Mouse (Mus musculus): ENCODE measurements around the gene Nt5dc2. TPM values are rescaled to one million over a fixed set of nuclear protein-coding genes. Genes with fewer than 3 reads are reported as not detected.
A peak's percentile ranks its signal among the peaks of the same experiment; 100 is the strongest.

Nt5dc2 gene
- polyA plus RNA-seq, 1 experiment from 2014 or later, result 277 TPM

DNA sequence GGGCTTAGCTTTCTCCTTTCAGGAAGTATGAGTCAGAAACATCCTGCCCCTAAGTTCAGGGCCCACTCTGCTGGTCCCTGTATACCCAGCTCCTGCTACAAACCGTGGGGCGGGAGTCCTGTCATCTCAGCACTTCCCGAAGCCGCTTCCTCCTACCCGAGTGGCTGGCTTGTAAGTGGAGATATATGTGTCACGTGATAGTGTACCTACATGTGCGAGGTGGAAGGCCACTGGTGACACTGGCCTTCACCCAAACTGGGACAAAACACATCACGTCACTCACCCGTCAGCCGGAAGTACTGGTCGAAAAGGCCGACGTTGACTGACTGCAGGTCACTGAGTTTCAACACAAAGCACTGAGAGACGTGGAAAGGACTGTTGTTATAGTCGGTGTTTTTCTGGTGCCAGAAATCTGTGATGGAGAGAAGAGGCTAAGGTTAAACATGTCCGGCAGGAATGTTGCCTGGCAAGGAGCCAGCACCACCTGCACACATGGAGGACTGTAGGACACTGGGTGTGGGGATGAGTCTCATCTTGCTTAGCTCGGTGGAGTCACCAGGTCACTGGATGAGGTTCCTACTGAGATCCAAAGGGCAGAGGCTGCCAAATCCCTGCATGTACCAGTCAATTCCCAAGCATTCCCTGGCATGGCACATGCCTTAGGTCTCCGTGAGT lies 42.1 kb downstream of the Nt5dc2 start:
- no peak overlapping the region for H3K27ac ChIP-seq
- H3K4me2 ChIP-seq (replicated peaks), result no peak overlapping the region
- no peak overlapping the region for H3K4me3 ChIP-seq (replicated peaks; ENCODE audit: low read length)
- WGBS, result 88% methylated on average over 18 of the region's 18 CpGs
- H3K9ac ChIP-seq, result no peak overlapping the region
- H3K27me3 ChIP-seq (ENCODE audit: control insufficient read depth, insufficient read depth, low read length), result no peaks in the 10 kb centered on the region
- H3K4me1 ChIP-seq (replicated peaks; ENCODE audit: control insufficient read depth, insufficient read depth, low read length), result no peaks in the 10 kb centered on the region
- no peaks in the 10 kb centered on the region for H3K9me3 ChIP-seq (ENCODE audit: control insufficient read depth, low read length)
- peaks cover 83% of the 10 kb centered on the region for H3K36me3 ChIP-seq (replicated peaks; ENCODE audit: control insufficient read depth, insufficient read depth)
- DNase-seq (ENCODE audit: low spot score) (no peak), ATAC-seq (ENCODE audit: low FRiP score) (no peak)

DNA sequence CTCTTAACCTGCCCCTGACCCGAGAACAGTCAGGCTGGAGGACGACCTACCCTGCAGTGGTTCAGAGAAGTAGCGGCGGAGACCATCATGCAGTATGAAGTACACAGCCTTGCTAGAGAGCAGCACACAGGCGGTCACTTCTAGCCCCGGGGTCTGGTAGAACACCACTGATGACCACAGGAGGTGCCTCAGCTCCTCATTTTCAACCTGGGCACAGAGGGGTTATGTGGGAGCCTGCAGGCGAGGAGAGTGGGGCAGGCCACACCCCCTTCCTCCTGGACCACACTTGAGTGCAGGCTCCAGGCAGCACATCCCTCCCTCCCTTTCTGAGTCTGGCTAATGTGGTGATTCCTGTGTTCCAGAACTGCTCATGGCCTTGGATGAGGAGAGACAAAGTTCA lies 42.7 kb downstream of the Nt5dc2 start:
- 91% methylated on average over 7 of the region's 7 CpGs for WGBS
- no peak for ATAC-seq (ENCODE audit: low FRiP score)

DNA sequence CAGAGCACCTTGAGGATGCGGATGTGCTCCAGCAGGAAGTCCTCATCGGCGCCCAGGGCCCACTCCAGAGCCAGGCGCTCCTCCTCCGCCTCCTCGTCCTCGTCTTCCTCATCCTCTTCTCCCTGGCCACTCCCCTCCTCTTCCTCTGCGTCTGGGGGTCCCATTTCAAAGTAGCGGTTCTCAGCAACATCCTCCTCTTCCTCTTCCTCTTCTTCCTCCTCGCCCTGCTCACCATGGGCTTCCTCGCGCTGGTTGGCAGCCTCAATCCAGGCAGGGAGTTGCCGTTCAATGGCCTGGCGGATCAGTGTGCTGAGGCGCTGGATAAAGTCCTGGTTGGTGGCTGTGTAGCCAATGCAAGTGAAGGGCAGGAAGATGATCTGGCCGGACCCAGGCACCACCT lies 46.4 kb downstream of the Nt5dc2 start:
- WGBS, result 92% methylated on average over 16 of the region's 16 CpGs
- no peak overlapping the region for H3K27ac ChIP-seq
- no peaks in the 10 kb centered on the region for H3K27me3 ChIP-seq (ENCODE audit: control insufficient read depth, insufficient read depth, low read length)
- ATAC-seq (ENCODE audit: low FRiP score) (no peak), DNase-seq (ENCODE audit: low spot score) (no peak)
- H3K4me2 ChIP-seq (replicated peaks), result no peak overlapping the region
- H3K4me3 ChIP-seq (replicated peaks; ENCODE audit: low read length), result no peak overlapping the region
- H3K36me3 ChIP-seq (replicated peaks; ENCODE audit: control insufficient read depth, insufficient read depth), result peaks cover 99% of the 10 kb centered on the region
- no peaks in the 10 kb centered on the region for H3K4me1 ChIP-seq (replicated peaks; ENCODE audit: control insufficient read depth, insufficient read depth, low read length)
- no peak overlapping the region for H3K9ac ChIP-seq
- H3K9me3 ChIP-seq (ENCODE audit: control insufficient read depth, low read length), result no peaks in the 10 kb centered on the region

More for the DNA sequence above, 42.7 kb downstream of the Nt5dc2 start:
- Histone ChIP-seq H3K4me3 (replicated peaks; ENCODE audit: low read length) (no peak overlapping the region), H3K9ac (no peak overlapping the region), H3K4me2 (replicated peaks) (no peak overlapping the region), H3K36me3 (replicated peaks; ENCODE audit: control insufficient read depth, insufficient read depth) (peaks cover 89% of the 10 kb centered on the region), H3K27ac (no peak overlapping the region), H3K9me3 (ENCODE audit: control insufficient read depth, low read length) (no peaks in the 10 kb centered on the region), H3K27me3 (ENCODE audit: control insufficient read depth, insufficient read depth, low read length) (no peaks in the 10 kb centered on the region), H3K4me1 (replicated peaks; ENCODE audit: control insufficient read depth, insufficient read depth, low read length) (no peaks in the 10 kb centered on the region)
- no peak for DNase-seq (ENCODE audit: low spot score)

DNA sequence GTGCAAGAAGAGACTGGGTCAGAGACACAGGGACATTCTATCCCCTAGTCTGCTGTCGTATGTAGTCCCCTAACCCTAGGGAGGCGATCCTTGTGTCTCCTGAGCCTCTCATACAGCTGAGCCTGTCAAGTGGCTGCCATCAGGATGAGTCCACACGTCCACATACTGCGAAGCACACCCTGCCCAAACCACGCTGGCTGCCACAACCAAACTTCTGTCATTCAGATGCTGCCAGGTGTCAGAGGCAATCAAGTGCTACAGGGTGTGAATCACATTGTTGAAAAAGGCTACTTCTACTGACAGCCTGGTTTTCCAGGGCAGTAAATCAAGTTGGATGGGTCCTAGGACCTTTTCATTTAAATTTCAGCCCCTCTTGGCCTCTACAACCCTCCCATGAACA lies 46.9 kb downstream of the Nt5dc2 start:
- WGBS, result 93% methylated on average over 5 of the region's 5 CpGs

DNA sequence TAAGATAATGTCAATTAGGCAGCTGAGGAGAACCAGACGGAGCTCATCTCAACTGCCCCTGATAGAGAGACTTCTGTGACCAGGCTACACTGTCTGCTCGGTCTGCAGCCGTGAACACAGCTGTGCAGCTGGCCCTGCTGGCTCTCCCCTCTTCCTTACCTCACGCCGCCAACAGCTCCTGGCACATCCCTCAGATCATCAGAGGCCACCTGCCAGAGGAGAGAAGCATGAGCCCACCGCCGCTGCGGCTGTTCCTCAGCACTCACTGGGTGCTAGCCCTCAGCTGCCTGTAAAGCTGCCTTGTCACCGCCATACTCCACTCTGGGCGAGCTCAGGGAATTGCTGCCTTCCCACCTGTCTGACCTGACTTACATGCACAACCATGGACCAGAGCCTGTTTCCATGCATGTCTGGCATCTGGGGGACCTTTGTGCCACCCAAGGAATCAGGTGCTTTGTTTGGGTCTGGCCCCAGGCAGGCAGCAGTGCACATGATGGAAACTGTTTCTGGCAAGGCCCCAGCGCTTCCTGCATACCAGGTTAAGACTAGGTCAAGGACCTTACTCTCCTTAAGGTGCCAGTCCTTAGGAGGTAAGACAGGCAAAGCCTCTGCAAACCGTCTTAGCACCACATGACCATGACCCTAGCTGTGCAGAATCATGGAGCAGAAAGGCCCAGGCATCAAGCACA lies 49.0 kb downstream of the Nt5dc2 start:
- no peak overlapping the region for H3K4me2 ChIP-seq (replicated peaks)
- 91% methylated on average over 12 of the region's 12 CpGs for WGBS
- H3K4me3 ChIP-seq (replicated peaks; ENCODE audit: low read length), result no peak overlapping the region
- no peaks in the 10 kb centered on the region for H3K4me1 ChIP-seq (replicated peaks; ENCODE audit: control insufficient read depth, insufficient read depth, low read length)
- DNase-seq (ENCODE audit: low spot score) (no peak), ATAC-seq (ENCODE audit: low FRiP score) (no peak)
- H3K36me3 ChIP-seq (replicated peaks; ENCODE audit: control insufficient read depth, insufficient read depth), result peaks cover 99% of the 10 kb centered on the region
- no peaks in the 10 kb centered on the region for H3K9me3 ChIP-seq (ENCODE audit: control insufficient read depth, low read length)
- H3K27me3 ChIP-seq (ENCODE audit: control insufficient read depth, insufficient read depth, low read length), result no peaks in the 10 kb centered on the region
- H3K27ac ChIP-seq, result no peak overlapping the region
- H3K9ac ChIP-seq, result no peak overlapping the region

More for the DNA sequence above, 46.9 kb downstream of the Nt5dc2 start:
- Histone ChIP-seq H3K36me3 (replicated peaks; ENCODE audit: control insufficient read depth, insufficient read depth) (peaks cover 99% of the 10 kb centered on the region), H3K4me1 (replicated peaks; ENCODE audit: control insufficient read depth, insufficient read depth, low read length) (no peaks in the 10 kb centered on the region), H3K27me3 (ENCODE audit: control insufficient read depth, insufficient read depth, low read length) (no peaks in the 10 kb centered on the region), H3K9me3 (ENCODE audit: control insufficient read depth, low read length) (no peaks in the 10 kb centered on the region), H3K27ac (no peak overlapping the region), H3K9ac (no peak overlapping the region), H3K4me3 (replicated peaks; ENCODE audit: low read length) (no peak overlapping the region), H3K4me2 (replicated peaks) (no peak overlapping the region)
- DNase-seq (ENCODE audit: low spot score) (no peak), ATAC-seq (ENCODE audit: low FRiP score) (no peak)

DNA sequence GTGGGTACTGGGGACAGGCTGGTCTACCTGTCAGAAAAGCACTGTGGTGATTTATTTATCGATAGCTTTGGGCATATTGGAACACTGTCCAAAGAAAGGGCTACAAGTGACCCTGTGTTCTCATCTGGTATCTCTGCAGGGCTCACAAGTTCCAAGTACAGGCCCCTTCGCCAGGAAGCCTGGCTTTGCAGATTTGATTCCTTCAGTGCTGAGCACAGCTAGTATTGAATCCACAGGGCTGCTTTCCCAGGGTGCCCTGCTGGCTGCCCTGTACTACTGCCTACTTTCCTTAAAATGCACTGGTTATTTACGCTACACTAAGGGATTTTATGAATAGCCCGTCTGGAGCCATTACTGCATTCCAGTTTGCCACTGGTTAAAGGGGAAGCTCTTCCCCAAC lies 50.7 kb downstream of the Nt5dc2 start:
- Histone ChIP-seq H3K4me3 (replicated peaks; ENCODE audit: low read length) (no peak overlapping the region), H3K9ac (no peak overlapping the region), H3K4me2 (replicated peaks) (no peak overlapping the region), H3K4me1 (replicated peaks; ENCODE audit: control insufficient read depth, insufficient read depth, low read length) (no peaks in the 10 kb centered on the region), H3K27me3 (ENCODE audit: control insufficient read depth, insufficient read depth, low read length) (no peaks in the 10 kb centered on the region), H3K9me3 (ENCODE audit: control insufficient read depth, low read length) (no peaks in the 10 kb centered on the region), H3K27ac (no peak overlapping the region), H3K36me3 (replicated peaks; ENCODE audit: control insufficient read depth, insufficient read depth) (peaks cover 99% of the 10 kb centered on the region)
- ATAC-seq (ENCODE audit: low FRiP score) (no peak), DNase-seq (ENCODE audit: low spot score) (no peak)
- 83% methylated on average over 4 of the region's 4 CpGs for WGBS

DNA sequence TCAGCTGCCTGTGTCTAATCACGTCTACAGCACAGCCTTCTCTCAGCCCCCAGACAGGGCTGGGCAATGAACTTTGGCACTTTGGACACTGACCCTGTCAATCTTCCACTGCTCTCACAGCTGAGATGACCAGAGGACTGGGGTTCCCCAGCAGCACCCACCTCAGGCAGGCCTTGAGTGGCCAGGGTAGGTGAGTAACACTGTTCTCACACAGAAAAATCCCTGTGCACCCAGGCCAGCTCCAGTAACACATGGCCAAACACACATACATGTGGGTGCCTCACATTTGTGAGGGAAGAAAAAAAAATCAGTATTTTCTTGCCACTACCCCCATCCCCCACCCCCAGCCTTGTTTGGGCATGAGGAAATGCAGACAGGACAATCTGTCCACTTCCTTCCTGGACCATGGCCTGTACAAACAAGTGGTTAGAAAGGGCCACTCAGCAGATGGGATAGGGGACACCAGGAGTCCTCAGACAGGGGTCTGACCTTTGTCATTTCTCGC lies 52.0 kb downstream of the Nt5dc2 start:
- Histone ChIP-seq H3K9me3 (ENCODE audit: control insufficient read depth, low read length) (no peaks in the 10 kb centered on the region), H3K36me3 (replicated peaks; ENCODE audit: control insufficient read depth, insufficient read depth) (peaks cover 99% of the 10 kb centered on the region), H3K4me3 (replicated peaks; ENCODE audit: low read length) (no peak overlapping the region), H3K4me2 (replicated peaks) (no peak overlapping the region), H3K27ac (no peak overlapping the region), H3K9ac (no peak overlapping the region), H3K4me1 (replicated peaks; ENCODE audit: control insufficient read depth, insufficient read depth, low read length) (no peaks in the 10 kb centered on the region), H3K27me3 (ENCODE audit: control insufficient read depth, insufficient read depth, low read length) (no peaks in the 10 kb centered on the region)
- 66% methylated on average over 2 of the region's 2 CpGs for WGBS
- DNase-seq (ENCODE audit: low spot score) (no peak), ATAC-seq (ENCODE audit: low FRiP score) (no peak)

DNA sequence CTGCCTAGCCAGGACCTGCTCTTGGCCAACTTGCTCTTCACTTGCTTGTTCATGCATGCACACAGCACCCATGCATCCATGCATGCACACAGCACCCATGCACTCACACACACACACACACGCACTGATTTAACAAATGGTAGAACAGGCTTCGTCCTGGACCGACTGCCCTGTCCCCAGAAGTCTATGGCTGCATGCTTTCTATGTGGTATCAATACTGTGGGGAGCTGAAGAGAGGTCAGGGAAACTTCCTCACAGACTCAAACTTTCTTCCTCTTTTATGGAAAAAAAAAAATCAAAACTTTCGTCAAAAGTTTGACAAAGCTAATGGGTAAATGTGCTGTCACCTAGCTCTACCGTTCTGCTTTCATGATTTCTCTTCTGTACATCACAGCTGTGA lies 52.7 kb downstream of the Nt5dc2 start:
- H3K9ac ChIP-seq, result no peak overlapping the region
- no peaks in the 10 kb centered on the region for H3K27me3 ChIP-seq (ENCODE audit: control insufficient read depth, insufficient read depth, low read length)
- H3K36me3 ChIP-seq (replicated peaks; ENCODE audit: control insufficient read depth, insufficient read depth), result peaks cover 100% of the 10 kb centered on the region
- no peaks in the 10 kb centered on the region for H3K9me3 ChIP-seq (ENCODE audit: control insufficient read depth, low read length)
- H3K4me2 ChIP-seq (replicated peaks), result no peak overlapping the region
- H3K4me1 ChIP-seq (replicated peaks; ENCODE audit: control insufficient read depth, insufficient read depth, low read length), result no peaks in the 10 kb centered on the region
- H3K27ac ChIP-seq, result peak overlapping the region; percentile 43; the same call in 1 of the 2 replicates
- no peak for ATAC-seq (ENCODE audit: low FRiP score)
- DNase-seq (ENCODE audit: low spot score), result no peak
- H3K4me3 ChIP-seq (replicated peaks; ENCODE audit: low read length), result no peak overlapping the region
- whole genome bisulfite sequencing, result 97% methylated on average over 5 of the region's 5 CpGs

DNA sequence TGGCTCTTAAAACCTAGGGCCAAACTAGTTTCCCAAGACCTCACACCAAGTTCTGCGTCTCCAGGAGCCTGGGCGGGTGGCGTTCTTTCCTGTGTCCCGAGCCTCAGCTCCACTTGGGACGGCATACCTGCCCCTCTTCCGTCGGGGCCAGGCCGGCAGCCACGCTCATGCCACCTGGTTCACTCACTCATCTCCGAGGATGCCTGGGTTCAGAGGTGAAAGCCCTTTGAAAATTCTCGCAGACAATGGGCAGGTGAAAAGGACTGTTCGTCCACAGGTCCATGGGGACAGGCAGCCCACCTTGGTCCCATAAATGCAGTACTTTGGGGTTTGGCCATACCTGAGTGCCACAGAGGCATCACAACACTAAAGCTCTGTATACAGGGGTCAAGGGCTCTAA lies 53.3 kb downstream of the Nt5dc2 start:
- ATAC-seq (ENCODE audit: low FRiP score), result no peak
- Histone ChIP-seq H3K4me3 (replicated peaks; ENCODE audit: low read length) (no peak overlapping the region), H3K36me3 (replicated peaks; ENCODE audit: control insufficient read depth, insufficient read depth) (peaks cover 100% of the 10 kb centered on the region), H3K4me2 (replicated peaks) (no peak overlapping the region), H3K9ac (no peak overlapping the region), H3K27ac (no peak overlapping the region), H3K9me3 (ENCODE audit: control insufficient read depth, low read length) (no peaks in the 10 kb centered on the region), H3K4me1 (replicated peaks; ENCODE audit: control insufficient read depth, insufficient read depth, low read length) (no peaks in the 10 kb centered on the region), H3K27me3 (ENCODE audit: control insufficient read depth, insufficient read depth, low read length) (no peaks in the 10 kb centered on the region)
- no peak for DNase-seq (ENCODE audit: low spot score)
- 94% methylated on average over 12 of the region's 12 CpGs for WGBS

Data from hindbrain, embryonic 14.5 days (tissue).